ENCODE assay signal across 8 mouse cellular contexts in genomic region chr10:88389576-88389975, GRCm38 (mm10). TPM values are rescaled to one million over a fixed set of nuclear protein-coding genes. Genes with fewer than 3 reads are reported as not detected.
DNase-seq lines count a peak whose midpoint lies in the region; ATAC-seq lines count a peak whose summit lies in the region.

No protein-coding gene starts in this region.

- WGBS in heart, embryonic 15.5 days, result 20% methylated on average over 4 of the region's 4 CpGs
- 23% methylated on average over 4 of the region's 4 CpGs for WGBS in macrophage (ENCODE audit: missing documents)
- WGBS in forebrain, embryonic 14.5 days, result 64% methylated on average over 4 of the region's 4 CpGs

- no peaks in the 10 kb centered on the region for H3K27me3 ChIP-seq in heart, embryonic 15.5 days
- no peaks in the 10 kb centered on the region for H3K27me3 ChIP-seq in forebrain, embryonic 14.5 days (replicated peaks; ENCODE audit: control insufficient read depth, insufficient read depth, low read length)

- H3K79me2 ChIP-seq in macrophage (ENCODE audit: inconsistent target), result peaks cover 100% of the 10 kb centered on the region

- no peak overlapping the region for H3K4me2 ChIP-seq in heart, embryonic 15.5 days
- no peak overlapping the region for H3K4me2 ChIP-seq in forebrain, embryonic 14.5 days (ENCODE audit: low read length)

- peaks cover 25% of the 10 kb centered on the region for H3K4me1 ChIP-seq in heart, embryonic 15.5 days (replicated peaks)
- H3K4me1 ChIP-seq in forebrain, embryonic 14.5 days (ENCODE audit: control insufficient read depth, insufficient read depth, low read length), result no peaks in the 10 kb centered on the region; the same call in 1 of the 2 replicates

- no peak overlapping the region for H3K27ac ChIP-seq in heart, embryonic 15.5 days
- peak overlapping the region; percentile 78 for H3K27ac ChIP-seq in macrophage
- H3K27ac ChIP-seq in forebrain, embryonic 14.5 days (ENCODE audit: low read depth, low read length), result no peak overlapping the region

- peak; percentile 56; the same call in 1 of the 2 replicates for ATAC-seq in heart, embryonic 15.5 days (replicated peaks; ENCODE audit: insufficient number of reproducible peaks, insufficient read depth, low FRiP score, low read depth)
- ATAC-seq in forebrain, embryonic 14.5 days, result no peak

- no peak for DNase-seq in heart, adult 9 months (ENCODE audit: low spot score in 2 of 2)
- peak; percentile 75 for DNase-seq in 416B (ENCODE audit: low read depth)
- DNase-seq in MEL-GATA-1-ER (ENCODE audit: extremely low read depth, low read depth), result peak; percentile 27
- DNase-seq in retina, postnatal 1 day, result no peak
- no peak for DNase-seq in forebrain, embryonic 14.5 days (ENCODE audit: low spot score)
- DNase-seq in neural tube, embryonic 10.5 days (ENCODE audit: extremely low spot score, low spot score), result no peak

- H3K9me3 ChIP-seq in heart, embryonic 15.5 days (replicated peaks), result no peaks in the 10 kb centered on the region
- no peaks in the 10 kb centered on the region for H3K9me3 ChIP-seq in forebrain, embryonic 14.5 days (replicated peaks; ENCODE audit: control insufficient read depth, low read length)

- no peaks in the 10 kb centered on the region for H3K36me3 ChIP-seq in heart, embryonic 15.5 days
- no peaks in the 10 kb centered on the region for H3K36me3 ChIP-seq in macrophage (ENCODE audit: inconsistent target)
- H3K36me3 ChIP-seq in forebrain, embryonic 14.5 days (ENCODE audit: control insufficient read depth, insufficient read depth, low read length), result no peaks in the 10 kb centered on the region

- no peak overlapping the region for H3K9ac ChIP-seq in heart, embryonic 15.5 days
- no peak overlapping the region for H3K9ac ChIP-seq in forebrain, embryonic 14.5 days (ENCODE audit: low read length)

- no peak overlapping the region for H3K4me3 ChIP-seq in heart, embryonic 15.5 days
- peak overlapping the region; percentile 16; the same call in 1 of the 2 replicates for H3K4me3 ChIP-seq in macrophage (ENCODE audit: inconsistent target)
- no peak overlapping the region for H3K4me3 ChIP-seq in forebrain, embryonic 14.5 days (ENCODE audit: low read depth, low read length)

RNA-seq across cellular contexts. Expression of gene Gnptab, which starts 10.6 kb away (rescaled TPM):
- polyA plus RNA-seq in heart, embryonic 15.5 days (2015; fragmentation: Nextera tagmentation; extraction: Ambion mirVana), result 7.5 and 10.5 TPM in 2 replicates
- 100 to 1,000 TPM in 13 of 26 experiments, 10 to 100 TPM in 13; 28.8 to 151 (median 99.6) TPM for total RNA-seq in macrophage (2018; cell fraction: chromatin; rRNA removed)
- total RNA-seq in macrophage (2018; cell fraction: cytosol; rRNA removed), result 10 to 100 TPM; 32.2 to 72.7 (median 51.5) TPM
- total RNA-seq in macrophage (2018; cell fraction: nucleus; rRNA removed), result 100 to 1,000 TPM in 5 of 26 experiments, 10 to 100 TPM in 21; 45.1 to 176 (median 89.0) TPM
- 34.0 to 83.1 TPM (median 76.6 TPM) in 3 replicates for polyA plus RNA-seq in macrophage (2018)
- 9.8 and 11.9 TPM in 2 replicates for polyA plus RNA-seq in forebrain, embryonic 14.5 days (2014; fragmentation: Nextera tagmentation; extraction: Ambion mirVana)

RNA-seq across cellular contexts. Expression of gene Dram1, which starts 10.7 kb away (rescaled TPM):
- 3.2 and 5.9 TPM in 2 replicates for polyA plus RNA-seq in heart, embryonic 15.5 days (2015; fragmentation: Nextera tagmentation; extraction: Ambion mirVana)
- 10 to 100 TPM in 23 of 26 experiments, 1 to 10 TPM in 3; 7.2 to 72.1 (median 20.8) TPM for total RNA-seq in macrophage (2018; cell fraction: chromatin; rRNA removed)
- total RNA-seq in macrophage (2018; cell fraction: cytosol; rRNA removed), result 10 to 100 TPM; 13.4 to 41.9 (median 20.7) TPM
- 100 to 1,000 TPM in 2 of 26 experiments, 10 to 100 TPM in 24; 17.4 to 114 (median 41.6) TPM for total RNA-seq in macrophage (2018; cell fraction: nucleus; rRNA removed)
- 15.4 to 26.6 TPM (median 23.8 TPM) in 3 replicates for polyA plus RNA-seq in macrophage (2018)
- polyA plus RNA-seq in forebrain, embryonic 14.5 days (2014; fragmentation: Nextera tagmentation; extraction: Ambion mirVana), result 0.44 and 0.84 TPM in 2 replicates

Comparison
In these comparisons a context has a peak if more than half of its experiments do, and no peak if none do; other contexts are left out.
1. DNase-seq: peak in 416B (single experiment) and MEL-GATA-1-ER (single experiment); none in heart, adult 9 months (0 of 2), retina, postnatal 1 day (single experiment), forebrain, embryonic 14.5 days (single experiment) and neural tube, embryonic 10.5 days (single experiment).